Mouse (Mus musculus) kidney, postnatal 0 days (tissue): Measurements from ENCODE around the gene Fgfr2. TPM values are rescaled to one million over a fixed set of nuclear protein-coding genes. Genes with fewer than 3 reads are reported as not detected.

ENCODE experiments used
- ATAC-seq: fragments of 200-750 bp; cut with Nextera tagmentation; replicated peaks from 2 replicates; pipeline ENCODE4 v1.8.0; 2017; ENCODE audit warnings: low read depth, moderate number of reproducible peaks, moderate TSS enrichment, moderate library complexity; ENCODE audit not compliant: low FRiP score
- DNase-seq: peaks from one replicate; pipeline ENCODE4 v3.0.0-alpha.2; 2016; ENCODE audit warnings: low spot score
- H3K27ac ChIP-seq: fragments of 300-500 bp; sonication (generic); 2 replicates; pipeline ENCODE4 v1.5.1; 2014; ENCODE audit warnings: mild to moderate bottlenecking
- H3K27me3 ChIP-seq: fragments of 300-500 bp; sonication (generic); 2 replicates; pipeline ENCODE4 v1.6.1; 2014; ENCODE audit warnings: low read length, mixed read lengths; ENCODE audit not compliant: insufficient read depth
- H3K36me3 ChIP-seq: fragments of 300-500 bp; sonication (generic); 2 replicates; pipeline ENCODE4 v1.6.1; 2014; ENCODE audit warnings: low read length, mixed read lengths; ENCODE audit not compliant: insufficient read depth
- H3K4me1 ChIP-seq: fragments of 300-500 bp; sonication (generic); replicated peaks from 2 replicates; pipeline ENCODE4 v1.6.1; 2014; ENCODE audit warnings: antibody characterized with exemption, low read length, mixed read lengths; ENCODE audit not compliant: insufficient read depth
- H3K4me2 ChIP-seq: fragments of 300-500 bp; sonication (generic); 2 replicates; pipeline ENCODE4 v1.6.1; 2014; ENCODE audit warnings: mild to moderate bottlenecking, low read length, moderate library complexity, mixed read lengths
- H3K4me3 ChIP-seq: fragments of 300-500 bp; sonication (generic); replicated peaks from 2 replicates; pipeline ENCODE4 v1.5.1; 2014; ENCODE audit warnings: low read depth, low read length
- H3K9ac ChIP-seq: fragments of 300-500 bp; sonication (generic); 2 replicates; pipeline ENCODE4 v1.6.1; 2014; ENCODE audit warnings: low read depth, low read length
- H3K9me3 ChIP-seq: fragments of 300-500 bp; sonication (generic); replicated peaks from 2 replicates; pipeline ENCODE4 v1.6.1; 2016; ENCODE audit warnings: low read length, inconsistent platforms, mixed read lengths
- CTCF ChIP-seq: IDR thresholded peaks from 2 replicates; pipeline ENCODE4 v1.5.1; 2016; ENCODE audit warnings: antibody characterized with exemption, low read depth, mild to moderate bottlenecking, moderate library complexity
- whole genome bisulfite sequencing: fragments of 180-500 bp; shearing (Covaris S2); extraction: QIAGEN DNeasy Blood & Tissue Kit; methylation state at CpG from one replicate; pipeline ENCODE4 v1.1.7; 2014; 5-methylcytosine and 5-hydroxymethylcytosine counted together
- polyA plus RNA-seq: library from polyadenylated mRNA; unstranded; fragments of >200 nt; fragmentation: Nextera tagmentation; extraction: Ambion mirVana; gene quantifications from 2 replicates; pipeline ENCODE4 v1.2.1, GENCODE M21; 2015

Fgfr2 gene
- polyA plus RNA-seq, 1 experiment from 2014 or later, result 79.8 TPM

DNA sequence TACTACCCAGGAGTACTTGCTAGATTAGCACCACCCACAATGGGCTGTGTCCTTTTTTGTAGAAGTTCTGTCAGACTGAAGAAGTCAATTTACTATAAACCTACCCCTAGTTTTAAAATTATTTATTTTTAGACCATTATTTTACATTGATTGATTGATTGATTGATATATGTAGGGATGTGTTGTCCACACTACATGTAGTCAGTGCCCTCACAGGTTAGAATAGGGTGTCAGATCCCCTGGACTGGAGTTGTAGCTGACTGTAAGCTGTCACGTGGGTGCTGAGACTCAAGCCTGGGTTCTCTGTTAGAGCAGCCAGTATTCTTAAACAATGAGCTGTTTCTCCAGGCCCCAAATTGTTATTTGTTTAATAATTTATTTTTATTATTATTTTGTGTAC, 229.8 kb downstream of the Fgfr2 start:
- WGBS, result 86% methylated on average over 1 of the region's 1 CpGs
- no peak overlapping the region for H3K9ac ChIP-seq
- no peak overlapping the region for H3K4me2 ChIP-seq
- no peaks in the 10 kb centered on the region for H3K36me3 ChIP-seq
- H3K4me3 ChIP-seq, result no peak overlapping the region
- ATAC-seq (no peak), DNase-seq (no peak)
- H3K4me1 ChIP-seq, result no peaks in the 10 kb centered on the region
- H3K27ac ChIP-seq, result no peak overlapping the region
- no peak for TF ChIP-seq CTCF
- no peaks in the 10 kb centered on the region for H3K27me3 ChIP-seq
- H3K9me3 ChIP-seq, result no peaks in the 10 kb centered on the region

DNA sequence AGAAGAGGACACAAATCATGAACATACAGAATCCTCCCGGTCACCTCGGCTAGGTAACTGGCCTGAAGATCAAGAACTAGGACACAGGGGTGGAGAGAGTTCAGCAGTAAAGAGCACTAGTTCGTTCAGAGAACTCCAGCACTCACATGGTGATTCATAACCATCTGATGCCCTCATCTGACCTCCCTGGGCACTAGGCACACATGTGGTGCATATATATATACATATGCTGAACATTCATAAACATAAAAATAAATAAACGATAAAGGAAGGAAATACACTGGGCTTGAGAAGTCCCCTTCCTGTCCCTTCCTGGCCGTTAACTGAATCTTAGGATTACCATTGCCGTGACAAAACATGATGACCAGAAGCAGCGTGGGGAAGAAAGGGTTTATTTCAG, 230.3 kb downstream of the Fgfr2 start:
- TF ChIP-seq CTCF, result no peak
- no peak for ATAC-seq

DNA sequence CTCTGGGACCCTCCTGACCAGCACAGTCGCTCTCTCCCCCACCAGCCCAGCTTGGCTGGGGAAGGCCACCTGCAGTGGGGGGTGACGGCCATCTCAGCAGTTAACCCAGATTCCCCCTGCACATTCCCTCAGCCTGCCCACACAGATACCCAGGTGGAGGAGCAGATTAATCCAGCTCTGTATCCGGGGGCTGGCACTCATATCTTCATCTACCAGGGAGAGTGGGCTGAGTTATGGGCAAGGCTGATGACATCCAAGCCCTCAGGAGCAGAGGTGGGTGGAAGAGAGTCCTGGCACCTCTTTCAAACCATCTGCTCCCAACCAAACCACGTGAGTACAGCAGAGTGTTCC, 230.9 kb downstream of the Fgfr2 start:
- H3K27me3 ChIP-seq, result no peaks in the 10 kb centered on the region
- H3K4me2 ChIP-seq, result no peak overlapping the region
- no peak overlapping the region for H3K27ac ChIP-seq
- H3K9ac ChIP-seq, result no peak overlapping the region
- no peaks in the 10 kb centered on the region for H3K9me3 ChIP-seq
- no peaks in the 10 kb centered on the region for H3K4me1 ChIP-seq
- no peak for TF ChIP-seq CTCF
- no peak for DNase-seq
- H3K4me3 ChIP-seq, result no peak overlapping the region
- H3K36me3 ChIP-seq, result no peaks in the 10 kb centered on the region
- no peak for ATAC-seq
- 66% methylated on average over 4 of the region's 4 CpGs for WGBS

More for the DNA sequence above, 230.3 kb downstream of the Fgfr2 start:
- H3K27ac ChIP-seq, result no peak overlapping the region
- H3K4me2 ChIP-seq, result no peak overlapping the region
- 45% methylated on average over 7 of the region's 7 CpGs for WGBS
- H3K36me3 ChIP-seq, result no peaks in the 10 kb centered on the region
- no peak overlapping the region for H3K4me3 ChIP-seq
- H3K9me3 ChIP-seq, result no peaks in the 10 kb centered on the region
- no peaks in the 10 kb centered on the region for H3K4me1 ChIP-seq
- DNase-seq, result no peak
- no peaks in the 10 kb centered on the region for H3K27me3 ChIP-seq
- no peak overlapping the region for H3K9ac ChIP-seq

DNA sequence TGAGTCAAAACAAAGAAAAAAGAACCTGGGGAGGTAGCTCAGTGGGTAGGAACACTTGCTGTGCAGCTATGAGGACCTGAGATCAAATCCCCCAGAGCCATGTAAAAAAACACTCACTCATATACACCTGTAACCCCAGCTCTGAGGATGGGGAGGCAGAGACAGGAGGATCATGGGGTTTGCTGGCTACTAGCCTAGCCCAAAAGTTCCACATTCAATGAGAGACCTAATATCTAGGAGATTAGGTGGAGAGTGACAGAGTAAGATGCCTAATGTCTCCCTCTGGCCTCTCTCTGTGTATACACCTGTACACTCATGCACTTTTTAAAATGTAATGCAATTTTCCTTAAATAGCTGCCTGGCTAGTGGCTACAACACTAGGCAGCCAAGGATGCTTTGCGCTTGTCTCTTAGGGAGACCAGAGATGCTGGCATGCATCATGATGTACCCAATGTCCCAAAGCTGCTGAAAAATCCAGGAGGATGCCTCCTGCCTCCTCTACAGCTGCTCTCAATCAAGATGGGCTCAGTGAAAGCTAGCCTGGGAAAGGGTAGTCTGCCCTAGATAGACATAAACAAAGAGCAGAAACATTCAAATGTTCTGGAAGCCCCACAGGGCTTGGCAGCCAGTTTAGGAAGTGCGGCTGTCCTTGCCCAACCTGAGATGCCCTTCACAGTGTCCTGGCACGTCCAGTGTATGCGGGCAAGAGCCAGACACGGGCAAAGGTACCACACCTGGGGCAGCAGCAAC, 231.4 kb downstream of the Fgfr2 start:
- Histone ChIP-seq H3K4me3 (no peak overlapping the region), H3K36me3 (no peaks in the 10 kb centered on the region), H3K4me1 (no peaks in the 10 kb centered on the region), H3K9me3 (no peaks in the 10 kb centered on the region), H3K27me3 (no peaks in the 10 kb centered on the region), H3K4me2 (no peak overlapping the region), H3K27ac (no peak overlapping the region), H3K9ac (no peak overlapping the region)
- no peak for TF ChIP-seq CTCF
- WGBS, result 75% methylated on average over 5 of the region's 5 CpGs
- DNase-seq, result no peak
- no peak for ATAC-seq

DNA sequence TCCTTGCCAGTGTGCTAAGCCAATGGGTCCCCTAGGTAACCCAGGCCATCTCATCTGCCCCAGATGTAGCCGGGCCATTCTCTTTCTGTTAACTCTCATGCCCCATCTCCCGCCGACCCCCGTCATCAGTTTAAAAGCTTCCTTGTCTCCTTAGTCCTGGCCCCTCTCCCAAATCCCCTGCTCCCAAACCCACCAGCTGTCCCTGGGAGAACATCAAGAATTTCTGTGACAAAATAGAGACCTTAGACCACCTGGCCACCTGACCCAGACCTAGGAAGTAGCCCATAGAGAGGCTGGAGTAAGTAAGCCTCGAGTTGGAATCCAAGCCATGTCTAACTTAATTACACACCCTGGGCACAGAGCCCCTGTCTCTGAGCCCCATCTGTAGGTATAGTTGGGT, 232.9 kb downstream of the Fgfr2 start:
- no peaks in the 10 kb centered on the region for H3K9me3 ChIP-seq
- no peaks in the 10 kb centered on the region for H3K27me3 ChIP-seq
- no peak overlapping the region for H3K4me2 ChIP-seq
- no peaks in the 10 kb centered on the region for H3K4me1 ChIP-seq
- H3K4me3 ChIP-seq, result no peak overlapping the region
- no peak overlapping the region for H3K9ac ChIP-seq
- TF ChIP-seq CTCF, result no peak
- H3K36me3 ChIP-seq, result 0 out of 2 replicates have a peak, but pooled peaks cover 5% of the 10 kb centered on the region
- 87% methylated on average over 5 of the region's 5 CpGs for WGBS
- no peak for DNase-seq
- no peak overlapping the region for H3K27ac ChIP-seq
- ATAC-seq, result no peak

DNA sequence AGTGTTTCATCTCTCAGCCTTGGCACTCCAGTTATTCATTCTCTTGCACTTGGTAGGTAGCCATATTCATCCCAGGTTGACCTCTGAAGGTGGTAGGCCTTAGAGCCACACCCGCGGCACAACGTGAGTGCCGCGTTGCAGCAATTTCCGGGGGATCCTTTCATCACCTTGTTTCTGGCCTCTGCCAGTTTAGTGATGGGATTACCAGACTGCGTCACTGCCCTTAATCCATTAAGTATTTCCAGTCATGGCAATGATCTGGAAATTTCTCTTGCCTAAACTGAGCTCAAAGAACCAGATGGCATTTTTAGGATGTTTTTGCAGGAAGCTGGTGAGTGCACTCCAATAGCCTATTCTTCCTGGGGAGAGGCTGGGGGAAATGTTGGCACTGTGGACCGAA, 233.5 kb downstream of the Fgfr2 start:
- DNase-seq, result no peak
- 91% methylated on average over 8 of the region's 8 CpGs for WGBS

More for the DNA sequence above, 233.5 kb downstream of the Fgfr2 start:
- no peak overlapping the region for H3K9ac ChIP-seq
- H3K4me1 ChIP-seq, result no peaks in the 10 kb centered on the region
- 0 out of 2 replicates have a peak, but pooled peaks cover 7% of the 10 kb centered on the region for H3K36me3 ChIP-seq
- ATAC-seq, result no peak
- no peak overlapping the region for H3K4me3 ChIP-seq
- no peak for TF ChIP-seq CTCF
- no peak overlapping the region for H3K4me2 ChIP-seq
- no peaks in the 10 kb centered on the region for H3K27me3 ChIP-seq
- H3K27ac ChIP-seq, result no peak overlapping the region
- H3K9me3 ChIP-seq, result no peaks in the 10 kb centered on the region
